Mouse (Mus musculus): Measurements from ENCODE around the gene Nek8. TPM values are rescaled to one million over a fixed set of nuclear protein-coding genes. Genes with fewer than 3 reads are reported as not detected.
A peak's percentile ranks its signal among the peaks of the same experiment; 100 is the strongest.

Nek8 gene
- total and polyA plus RNA-seq, 2 experiments from 2014 or later: 4.5 to 7.1 TPM

- H3K27ac ChIP-seq (ENCODE audit: low read depth, low read length): no peak overlapping the region; the same call in 1 of the 2 replicates
Measured at GRCm38 (mm10) chr11:78183884-78184514, 7.5 kb upstream of the Nek8 start.

GRCm38 (mm10) chr11:78182961-78183844, 6.7 kb upstream of the Nek8 start, which contains the start of gene Rpl23a:
TSS of gene Rpl23a (minus strand) at chr11:78183584.
- ATAC-seq (ENCODE audit: low FRiP score) (peak; percentile 92), DNase-seq (ENCODE audit: low spot score) (peak; percentile 99)
- peaks cover 5% of the 10 kb centered on the region; the same call in 1 of the 2 replicates for H3K4me1 ChIP-seq (ENCODE audit: insufficient read depth, low read length)
- H3K27ac ChIP-seq (ENCODE audit: low read depth, low read length): peak within 1 kb of the TSS; percentile 93
- no peaks in the 10 kb centered on the region for H3K9me3 ChIP-seq (ENCODE audit: low read length)
- H3K9ac ChIP-seq (replicated peaks; ENCODE audit: low read length, poor library complexity, severe bottlenecking): peak within 1 kb of the TSS; percentile 94
- H3K27me3 ChIP-seq (ENCODE audit: insufficient read depth, low read length): no peaks in the 10 kb centered on the region
- WGBS: under 1% methylated on average over 38 of the region's 38 CpGs
- peak within 1 kb of the TSS; percentile 82 for H3K4me3 ChIP-seq (ENCODE audit: low read depth, low read length)
- H3K4me2 ChIP-seq (ENCODE audit: low read depth, low read length, poor library complexity, severe bottlenecking): peak within 1 kb of the TSS; percentile 65
- H3K36me3 ChIP-seq (ENCODE audit: insufficient read depth, low read length): peaks cover 19% of the 10 kb centered on the region
- TF ChIP-seq CTCF (IDR thresholded peaks at IDR 0.05): peak; percentile 66

More at GRCm38 (mm10) chr11:78183884-78184514, 7.5 kb upstream of the Nek8 start:
- TF ChIP-seq CTCF (IDR thresholded peaks at IDR 0.05): no peak
- Histone ChIP-seq H3K4me3 (ENCODE audit: low read depth, low read length) (peak overlapping the region; percentile 82; the same call in 1 of the 2 replicates), H3K4me1 (ENCODE audit: insufficient read depth, low read length) (peaks cover 2% of the 10 kb centered on the region; the same call in 1 of the 2 replicates), H3K9me3 (ENCODE audit: low read length) (no peaks in the 10 kb centered on the region), H3K27me3 (ENCODE audit: insufficient read depth, low read length) (no peaks in the 10 kb centered on the region), H3K36me3 (ENCODE audit: insufficient read depth, low read length) (peaks cover 19% of the 10 kb centered on the region), H3K9ac (replicated peaks; ENCODE audit: low read length, poor library complexity, severe bottlenecking) (no peak overlapping the region), H3K4me2 (ENCODE audit: low read depth, low read length, poor library complexity, severe bottlenecking) (peak overlapping the region; percentile 35)
- ATAC-seq (ENCODE audit: low FRiP score) (no peak), DNase-seq (ENCODE audit: low spot score) (no peak)
- WGBS: 57% methylated on average over 10 of the region's 10 CpGs

GRCm38 (mm10) chr11:78182450-78182849, 6.0 kb upstream of the Nek8 start:
- Histone ChIP-seq H3K27me3 (ENCODE audit: insufficient read depth, low read length) (no peaks in the 10 kb centered on the region), H3K4me1 (ENCODE audit: insufficient read depth, low read length) (peaks cover 8% of the 10 kb centered on the region; the same call in 1 of the 2 replicates), H3K4me3 (ENCODE audit: low read depth, low read length) (peak overlapping the region; percentile 82), H3K9me3 (ENCODE audit: low read length) (no peaks in the 10 kb centered on the region), H3K36me3 (ENCODE audit: insufficient read depth, low read length) (peaks cover 19% of the 10 kb centered on the region), H3K4me2 (ENCODE audit: low read depth, low read length, poor library complexity, severe bottlenecking) (peak overlapping the region; percentile 65), H3K9ac (replicated peaks; ENCODE audit: low read length, poor library complexity, severe bottlenecking) (peak overlapping the region; percentile 94), H3K27ac (ENCODE audit: low read depth, low read length) (peak overlapping the region; percentile 93; the same call in 1 of the 2 replicates)
- no peak for TF ChIP-seq CTCF (IDR thresholded peaks at IDR 0.05)
- WGBS: 11% methylated on average over 7 of the region's 7 CpGs
- ATAC-seq (ENCODE audit: low FRiP score): no peak
- DNase-seq (ENCODE audit: low spot score): no peak

GRCm38 (mm10) chr11:78181830-78182357, 5.4 kb upstream of the Nek8 start:
- ATAC-seq (ENCODE audit: low FRiP score) (no peak), DNase-seq (ENCODE audit: low spot score) (no peak)
- WGBS: 42% methylated on average over 2 of the region's 2 CpGs
- H3K9ac ChIP-seq (replicated peaks; ENCODE audit: low read length, poor library complexity, severe bottlenecking): no peak overlapping the region
- peaks cover 19% of the 10 kb centered on the region for H3K36me3 ChIP-seq (ENCODE audit: insufficient read depth, low read length)
- peak overlapping the region; percentile 82 for H3K4me3 ChIP-seq (ENCODE audit: low read depth, low read length)
- H3K27ac ChIP-seq (ENCODE audit: low read depth, low read length): no peak overlapping the region
- no peak for TF ChIP-seq CTCF (IDR thresholded peaks at IDR 0.05)
- H3K4me1 ChIP-seq (ENCODE audit: insufficient read depth, low read length): peaks cover 11% of the 10 kb centered on the region; the same call in 1 of the 2 replicates
- H3K9me3 ChIP-seq (ENCODE audit: low read length): no peaks in the 10 kb centered on the region
- H3K27me3 ChIP-seq (ENCODE audit: insufficient read depth, low read length): no peaks in the 10 kb centered on the region
- H3K4me2 ChIP-seq (ENCODE audit: low read depth, low read length, poor library complexity, severe bottlenecking): peak overlapping the region; percentile 65

- Histone ChIP-seq H3K9ac (replicated peaks; ENCODE audit: low read length, poor library complexity, severe bottlenecking) (no peak overlapping the region), H3K4me2 (ENCODE audit: low read depth, low read length, poor library complexity, severe bottlenecking) (no peak overlapping the region), H3K4me1 (ENCODE audit: insufficient read depth, low read length) (peaks cover 12% of the 10 kb centered on the region; the same call in 1 of the 2 replicates), H3K36me3 (ENCODE audit: insufficient read depth, low read length) (peaks cover 19% of the 10 kb centered on the region), H3K4me3 (ENCODE audit: low read depth, low read length) (no peak overlapping the region), H3K27me3 (ENCODE audit: insufficient read depth, low read length) (no peaks in the 10 kb centered on the region), H3K27ac (ENCODE audit: low read depth, low read length) (no peak overlapping the region), H3K9me3 (ENCODE audit: low read length) (no peaks in the 10 kb centered on the region)
- no peak for DNase-seq (ENCODE audit: low spot score)
- ATAC-seq (ENCODE audit: low FRiP score): no peak
- TF ChIP-seq CTCF (IDR thresholded peaks at IDR 0.05): no peak
- 80% methylated on average over 6 of the region's 6 CpGs for WGBS
Measured at GRCm38 (mm10) chr11:78180081-78180761, 3.7 kb upstream of the Nek8 start.

Measured in midbrain, postnatal 0 days (tissue).